Mouse (Mus musculus) gastrocnemius, adult 8-10 months (tissue): Measurements from ENCODE around the gene Rcan1. TPM values are rescaled to one million over a fixed set of nuclear protein-coding genes. Genes with fewer than 3 reads are reported as not detected.

Experiments used
- DNase-seq, 2 experiments: peaks; one replicate each; pipeline ENCODE4 v3.0.0; 2022; ENCODE audit warnings: low spot score in 2 of 2
- total RNA-seq, 4 experiments: library from RNA; stranded (reverse); gene quantifications; 2 replicates each; pipeline ENCODE4 v1.2.4; 2022

Gene Rcan1
- total RNA-seq, 4 experiments from 2014 or later: 60.7 to 178 (median 77.4) TPM

DNA sequence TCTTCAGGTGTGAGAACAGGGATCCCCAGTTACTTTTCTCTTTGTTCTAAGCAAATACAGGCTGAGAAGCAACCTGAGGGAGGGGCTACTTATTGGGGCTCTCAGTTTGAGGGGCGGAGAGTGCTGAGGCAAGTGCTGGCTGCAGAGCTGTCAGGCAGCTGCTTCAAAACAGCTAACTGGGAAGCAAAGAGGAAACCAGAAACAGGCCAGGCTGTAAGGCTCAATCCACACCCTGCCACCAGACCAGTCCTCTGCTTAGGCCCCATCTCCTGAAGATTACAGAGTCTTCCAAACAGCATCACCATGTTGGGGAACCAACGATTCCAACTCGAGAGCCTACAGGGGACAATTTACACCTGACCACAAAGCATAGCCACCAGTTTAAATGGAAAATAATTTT lies 2.2 kb upstream of the Rcan1 start:
- DNase-seq: no peak

DNA sequence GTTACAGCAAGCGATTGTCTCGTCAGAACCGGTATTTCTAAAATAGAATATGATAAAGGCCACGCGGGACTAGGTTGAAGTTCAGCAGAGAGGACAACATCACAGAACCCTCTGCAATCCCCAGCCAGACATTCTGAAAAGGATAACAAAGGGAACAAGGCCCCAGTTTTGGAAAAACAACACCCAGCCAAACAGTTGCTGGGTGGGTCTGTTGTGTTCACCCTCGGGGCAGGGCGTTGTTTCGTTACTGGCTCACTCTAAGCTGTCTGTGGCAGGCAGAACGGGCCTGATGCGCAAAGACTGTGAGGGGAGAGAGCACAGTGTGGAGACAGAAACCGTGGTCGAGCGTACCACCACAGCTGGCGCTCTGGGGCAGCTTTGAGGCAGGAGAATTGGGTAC lies 2.2 kb downstream of the Rcan1 start:
- DNase-seq: peak in 1 of 2 experiments; percentile 37

DNA sequence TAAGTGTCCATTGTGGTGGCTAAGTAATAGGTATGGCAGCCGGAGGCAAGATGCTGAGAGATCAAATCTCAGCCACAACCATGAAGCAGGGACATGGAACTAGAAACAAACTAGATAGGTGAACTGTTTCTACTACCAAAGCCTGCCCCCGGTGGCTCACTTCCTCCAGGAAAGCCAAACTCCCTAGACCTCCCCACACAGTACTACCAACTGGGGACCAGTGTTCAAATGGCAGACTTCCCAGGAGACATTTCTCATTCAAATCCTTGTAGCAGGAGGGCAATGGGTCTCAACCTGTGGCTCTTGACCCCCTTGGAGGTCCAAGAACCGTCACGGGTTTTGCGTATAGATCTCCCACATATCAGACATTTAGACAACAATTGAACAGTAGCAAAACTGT lies 3.6 kb downstream of the Rcan1 start:
- no peak for DNase-seq

DNA sequence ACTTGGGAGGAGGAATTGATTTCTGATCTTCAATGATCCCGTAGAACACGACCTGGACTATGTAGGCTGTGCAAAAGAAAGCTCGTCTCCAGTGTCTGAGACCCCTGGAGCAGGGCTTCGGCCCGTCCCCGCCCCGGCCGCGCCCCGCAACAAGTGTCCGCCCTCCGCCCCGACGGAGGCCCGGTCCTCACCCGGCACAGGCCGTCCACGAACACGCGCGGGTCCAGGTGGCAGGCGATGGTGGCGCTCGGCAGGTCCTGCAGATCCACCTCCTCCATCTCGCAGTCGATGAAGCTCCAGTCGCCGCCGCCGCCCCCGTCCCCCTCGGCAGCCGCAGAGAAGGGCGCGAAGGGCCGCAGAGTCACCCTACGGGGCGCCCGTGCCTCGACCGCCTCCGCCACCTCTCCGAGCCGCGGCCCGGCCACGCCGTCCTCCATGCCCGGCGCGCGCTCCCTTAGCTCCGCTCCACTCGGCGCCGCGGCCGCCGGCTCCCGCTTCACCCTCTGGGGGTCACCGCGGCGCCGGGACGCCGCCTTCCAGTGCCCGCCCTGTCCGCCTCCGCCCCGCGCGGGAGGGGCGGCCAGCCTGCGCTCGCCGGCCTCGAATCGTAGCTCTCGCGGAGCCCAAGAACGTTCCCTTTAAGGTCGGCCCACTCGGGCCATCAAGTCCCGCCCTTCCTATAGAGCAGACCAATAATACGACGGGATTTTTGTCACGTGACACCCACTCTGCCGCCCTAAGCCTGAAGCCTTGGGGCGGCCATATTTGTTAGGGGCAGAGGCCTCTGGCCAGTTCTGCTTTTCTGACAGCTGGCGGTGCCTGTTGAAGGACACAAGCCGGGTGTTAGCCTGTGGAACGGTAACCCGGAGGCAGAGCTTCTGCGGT lies 4.8 kb downstream of the Rcan1 start:
- peak; percentile 96 to 98 for DNase-seq

DNA sequence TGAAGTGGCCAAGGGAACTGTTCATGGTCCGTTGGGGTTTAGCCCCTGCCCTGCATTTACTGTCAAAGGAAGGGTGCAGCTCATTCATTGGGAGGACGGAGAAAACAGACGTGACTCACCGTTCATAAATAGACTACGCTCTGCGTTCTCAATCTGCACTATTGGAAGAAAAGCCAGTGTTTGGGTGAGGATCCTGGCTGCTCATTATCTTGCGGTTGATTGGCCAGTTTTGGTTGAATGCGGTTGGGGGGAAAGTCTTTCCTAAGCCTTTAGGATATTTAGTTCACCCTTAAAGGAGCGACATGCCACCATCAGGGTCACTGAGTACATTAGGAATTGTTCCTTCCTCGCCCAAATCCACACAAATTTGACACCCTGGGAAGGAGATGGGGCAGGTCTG lies 5.4 kb downstream of the Rcan1 start:
- DNase-seq: no peak

DNA sequence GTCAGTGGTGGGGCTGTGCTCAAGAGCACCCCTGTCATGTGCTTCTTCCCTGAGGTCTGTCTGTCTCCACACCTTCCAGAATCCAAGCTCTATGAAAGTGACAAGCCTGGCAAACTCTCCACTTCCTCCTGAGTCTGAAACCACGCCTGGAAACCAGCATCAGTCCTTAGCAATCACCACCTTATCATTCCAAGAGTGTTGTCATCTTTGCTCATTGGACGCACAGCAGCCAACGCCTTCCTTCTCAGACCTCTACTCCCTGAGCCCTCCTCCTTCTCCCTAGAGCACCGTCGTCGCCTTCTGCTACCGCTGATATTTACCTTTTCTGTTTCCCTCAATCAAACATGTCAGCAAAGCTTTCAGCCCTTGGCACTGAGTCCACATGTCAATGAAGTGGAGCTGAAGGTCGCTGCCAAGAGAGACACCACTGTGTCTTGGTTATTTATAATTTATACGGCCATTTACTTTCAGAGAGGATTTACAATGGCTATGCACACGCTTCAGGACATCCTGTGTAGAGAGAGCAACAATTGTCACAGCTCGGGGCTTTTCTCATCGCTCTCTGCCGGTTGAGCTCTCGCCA lies 6.2 kb downstream of the Rcan1 start:
- no peak for DNase-seq

DNA sequence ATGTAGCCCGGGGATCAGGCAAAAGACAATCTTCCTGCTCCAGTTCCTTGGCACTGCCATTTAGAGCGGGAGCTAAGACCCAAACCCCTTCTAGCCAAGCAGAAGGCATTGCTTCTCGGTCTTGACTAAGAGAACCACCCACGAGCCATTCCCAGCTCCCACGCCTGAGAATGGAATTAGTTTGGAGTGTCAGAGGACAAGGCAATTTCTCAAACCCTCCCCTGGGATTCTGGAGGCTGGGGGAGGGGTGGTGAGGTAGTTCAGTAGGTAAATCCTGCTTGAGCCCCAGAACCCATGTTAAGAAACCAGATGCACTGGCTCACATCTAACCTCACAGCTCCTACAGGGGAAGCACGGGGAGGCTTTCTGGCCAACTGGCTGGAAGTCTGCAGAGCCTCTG lies 9.3 kb downstream of the Rcan1 start:
- no peak for DNase-seq

DNA sequence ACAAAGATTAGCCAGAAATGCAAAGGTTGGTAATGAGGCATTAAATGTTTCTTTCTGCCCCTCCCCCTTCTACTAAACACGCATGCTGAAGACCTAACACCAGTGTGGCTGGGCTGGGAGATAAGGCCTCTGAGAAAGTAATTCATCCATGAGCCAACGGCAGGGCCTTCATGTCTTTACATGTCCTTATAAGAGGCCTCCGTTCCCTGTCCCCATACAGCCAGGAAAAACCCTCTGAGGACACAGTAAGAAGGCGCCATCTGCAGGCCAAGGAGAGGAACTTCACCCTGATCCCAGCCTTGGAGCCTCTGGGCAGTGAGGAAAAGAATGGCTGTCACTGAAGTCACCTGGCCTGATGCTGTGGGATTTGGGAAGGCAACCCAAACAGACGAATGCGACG lies 13.1 kb downstream of the Rcan1 start:
- peak in 1 of 2 experiments; percentile 26 for DNase-seq

DNA sequence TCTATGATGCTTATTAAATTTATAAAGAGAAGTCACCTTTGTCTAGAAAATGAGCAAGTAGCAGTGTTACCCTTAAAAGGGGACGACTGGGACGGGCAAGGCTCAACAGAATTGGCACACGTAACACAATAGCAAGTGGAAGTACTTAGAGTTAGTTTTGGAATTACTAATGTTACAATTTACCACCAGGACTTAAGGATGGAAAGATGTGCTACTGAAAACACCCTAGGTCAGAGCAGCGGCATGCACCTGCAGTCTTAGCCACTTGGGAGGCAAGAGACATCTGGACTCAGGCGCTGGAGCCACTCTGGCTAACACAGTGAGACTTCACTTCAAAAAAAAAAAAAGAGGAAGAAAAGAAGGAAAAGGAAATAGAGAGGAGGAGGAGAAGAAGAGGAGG lies 14.7 kb downstream of the Rcan1 start:
- no peak for DNase-seq

DNA sequence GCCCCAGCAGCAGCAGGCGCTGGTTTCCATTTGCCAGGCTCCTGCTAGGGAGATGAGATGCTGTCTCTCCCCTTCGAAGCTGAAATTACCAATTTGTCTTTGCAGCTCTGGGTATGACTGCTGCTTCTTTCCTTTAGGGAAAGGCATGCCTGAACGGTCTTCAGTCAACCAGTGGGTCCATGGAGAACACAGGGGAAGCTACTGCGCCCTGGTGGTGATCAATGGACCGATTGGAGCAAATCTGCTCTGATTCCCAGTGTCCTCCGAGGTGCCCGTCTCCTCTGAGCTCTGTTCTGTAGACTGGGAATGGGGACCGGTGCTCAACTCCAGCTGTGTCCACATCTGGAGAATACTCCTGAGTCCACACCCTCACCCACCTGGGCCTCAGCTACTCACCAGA lies 15.2 kb downstream of the Rcan1 start:
- no peak for DNase-seq

DNA sequence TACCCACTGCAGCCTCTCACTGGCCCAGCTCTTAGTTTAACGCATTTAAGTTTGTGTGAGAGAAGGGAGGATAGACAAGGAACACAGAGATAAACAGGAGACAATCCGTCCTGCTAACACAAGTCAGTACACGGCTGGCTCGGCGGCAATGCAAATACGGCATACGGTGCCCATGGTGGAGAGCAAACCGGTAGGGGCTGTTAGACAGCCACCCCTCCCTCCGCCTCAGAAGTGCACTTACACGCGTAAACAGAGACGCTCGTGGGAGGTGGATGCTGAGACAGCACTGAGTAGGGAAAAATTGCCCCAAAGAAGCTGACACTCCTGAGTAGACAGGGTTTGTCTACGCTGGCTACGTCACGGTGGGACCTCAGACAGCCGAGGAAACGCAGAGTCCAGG lies 16.2 kb downstream of the Rcan1 start:
- DNase-seq: no peak

DNA sequence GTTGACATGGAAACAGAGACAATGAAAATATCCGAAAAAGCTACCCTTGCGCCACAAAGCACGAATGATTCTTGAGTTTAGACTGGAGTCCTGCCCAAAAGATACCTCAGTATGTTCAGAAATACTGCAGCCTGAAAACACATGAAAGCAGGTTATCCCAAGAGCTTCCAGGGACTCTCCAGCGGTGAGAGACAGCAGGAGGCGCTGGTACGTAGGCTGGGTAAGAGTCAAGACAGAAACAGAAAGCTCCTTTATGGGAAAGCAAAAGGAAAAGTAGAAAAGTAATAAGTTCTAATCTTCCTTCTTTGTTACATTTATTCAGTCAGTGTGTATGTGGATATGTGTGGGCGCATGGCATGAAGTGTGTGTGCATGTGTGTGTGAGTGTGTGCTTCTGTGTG lies 16.7 kb downstream of the Rcan1 start:
- no peak for DNase-seq

DNA sequence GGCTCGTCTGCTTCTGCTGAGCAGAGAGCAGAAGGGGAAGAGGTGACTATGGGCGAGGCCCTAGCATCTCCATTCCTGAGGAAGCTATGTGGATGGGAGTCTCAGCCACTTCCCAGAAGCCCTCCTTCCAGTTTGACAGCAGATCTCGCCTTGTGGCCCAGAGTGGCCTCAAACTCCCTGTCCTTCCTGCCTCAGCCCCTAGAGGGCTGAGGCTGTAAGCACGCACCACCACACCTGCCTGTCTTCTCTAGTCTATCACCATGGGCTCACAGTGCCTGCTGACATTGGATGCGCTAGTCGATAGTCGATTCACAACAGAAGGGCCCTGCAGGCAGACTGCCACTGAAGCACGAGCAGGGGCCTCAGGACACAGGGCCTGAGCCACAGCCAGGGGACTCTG lies 18.1 kb downstream of the Rcan1 start:
- no peak for DNase-seq

DNA sequence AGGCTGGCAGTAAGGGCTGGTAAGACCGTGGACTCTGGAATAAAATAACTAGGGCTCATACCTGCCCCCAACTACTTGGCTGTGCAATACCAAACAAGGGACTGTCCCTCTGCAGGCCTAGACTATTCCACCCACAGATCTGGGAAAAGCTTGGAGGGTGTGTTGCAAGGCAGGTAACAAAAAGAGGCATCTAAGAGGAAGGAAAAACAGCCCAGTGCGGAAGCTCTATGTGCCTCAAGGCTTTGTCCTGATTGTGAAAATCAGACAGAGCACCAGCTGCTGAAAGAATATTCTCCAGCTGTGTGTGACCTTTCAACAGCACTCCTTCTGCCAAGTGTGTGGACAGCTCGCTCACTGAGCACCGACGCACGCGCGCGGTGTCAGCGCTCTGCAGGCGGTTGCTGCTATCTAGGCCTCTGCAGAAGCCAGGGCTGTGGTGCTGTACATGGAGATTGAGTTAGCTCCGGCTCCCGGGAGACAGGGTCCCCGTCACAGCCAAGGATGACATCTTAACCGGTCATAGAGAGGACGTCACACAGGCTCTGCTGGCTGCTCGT lies 19.1 kb downstream of the Rcan1 start:
- no peak for DNase-seq

DNA sequence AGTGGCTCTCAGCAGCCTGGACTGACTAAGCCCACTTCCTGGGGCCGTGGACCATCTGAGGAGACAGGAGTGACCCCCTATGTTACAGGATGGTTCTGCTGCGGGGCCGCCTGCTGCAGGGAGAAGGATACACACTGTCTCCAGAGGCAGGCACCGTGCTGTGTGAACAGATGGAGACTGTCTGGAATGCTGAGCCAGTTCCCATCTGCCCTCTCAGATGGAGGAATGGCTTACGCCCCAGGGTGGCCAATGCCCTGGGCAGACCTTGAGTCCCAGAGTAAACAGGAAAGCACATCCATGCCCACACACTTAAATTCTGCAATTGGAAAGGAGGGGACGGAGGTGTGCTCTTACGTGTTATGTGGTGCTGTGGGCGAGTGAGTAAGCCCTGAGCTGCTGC lies 20.3 kb downstream of the Rcan1 start:
- no peak for DNase-seq

DNA sequence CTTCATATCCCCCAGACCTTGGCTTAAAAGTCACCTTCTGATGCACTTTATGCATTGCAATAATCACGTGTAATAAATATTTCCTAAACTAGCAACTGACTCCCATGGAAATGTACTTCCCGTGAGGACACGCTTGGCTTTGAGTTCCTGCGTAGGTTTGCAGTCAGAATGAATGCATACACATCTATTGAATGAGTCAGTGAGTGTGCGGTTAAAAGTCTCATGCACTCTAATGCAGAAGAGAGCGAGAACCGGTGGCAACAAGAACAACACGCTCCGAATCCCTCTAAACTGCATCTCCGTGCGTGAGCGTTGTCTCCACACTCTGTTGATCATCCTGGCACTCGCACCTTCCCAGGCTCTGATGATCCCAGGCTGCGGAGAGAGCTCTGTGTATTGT lies 21.6 kb downstream of the Rcan1 start:
- no peak for DNase-seq

DNA sequence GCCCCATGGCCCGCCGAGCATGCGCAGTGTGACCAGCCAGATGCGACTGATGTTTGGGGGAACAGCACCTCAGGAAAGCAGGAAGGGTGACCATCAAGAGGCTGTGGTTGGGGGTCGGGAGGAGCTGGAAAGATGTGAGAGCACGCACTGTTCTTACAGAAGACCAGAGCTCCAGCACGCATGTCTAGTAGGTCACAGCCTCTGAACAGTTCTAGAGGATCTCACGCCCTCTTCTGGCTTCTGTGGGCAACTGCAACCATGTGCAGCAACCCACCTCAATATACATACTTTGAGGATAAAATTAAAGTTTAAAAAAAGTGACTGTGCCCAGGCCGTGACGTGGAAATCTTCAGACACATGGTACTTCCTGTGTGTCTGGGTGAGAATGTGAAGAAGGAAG lies 25.3 kb downstream of the Rcan1 start:
- DNase-seq: no peak

DNA sequence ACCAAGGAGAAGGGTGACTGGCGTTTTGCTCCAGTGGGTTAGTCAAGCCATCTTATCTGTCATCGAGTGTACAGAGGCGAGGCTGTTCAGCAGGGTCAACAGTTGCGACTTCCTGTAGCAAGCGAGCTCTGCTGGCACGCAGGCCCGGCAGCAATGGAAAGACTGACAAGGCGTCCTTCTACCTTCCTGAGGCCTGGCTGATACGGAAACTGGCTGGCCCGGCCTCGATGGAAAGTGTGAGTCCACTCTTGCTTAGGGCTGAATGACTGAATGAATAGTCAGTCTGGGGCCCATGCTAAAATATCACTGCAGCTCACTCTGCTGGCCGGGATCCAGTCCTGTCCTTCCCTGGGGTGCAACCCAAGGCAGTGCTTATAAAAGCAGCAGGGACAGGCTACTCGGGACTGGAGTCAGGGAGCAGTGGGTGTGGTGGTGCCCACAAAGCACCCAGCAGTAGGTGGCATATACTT lies 27.0 kb downstream of the Rcan1 start:
- peak; percentile 60 to 69 for DNase-seq

DNA sequence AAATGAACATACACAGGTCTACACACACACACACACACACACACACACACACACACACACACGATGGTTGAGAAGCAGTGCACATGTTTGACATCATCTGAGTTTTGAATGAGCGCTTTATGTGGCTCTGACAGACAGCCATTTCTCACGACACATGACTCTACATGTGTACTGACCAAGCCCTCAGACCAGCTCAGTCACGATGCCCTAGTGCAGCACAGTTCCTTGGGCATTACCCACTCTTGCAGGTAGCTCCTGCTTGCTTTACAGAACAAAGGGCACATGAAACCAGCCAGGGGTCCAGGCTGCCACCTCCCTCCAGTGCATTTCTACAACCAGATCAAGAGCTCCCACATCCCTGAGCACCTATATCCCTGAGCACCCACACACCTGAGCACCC lies 27.7 kb downstream of the Rcan1 start:
- no peak for DNase-seq

DNA sequence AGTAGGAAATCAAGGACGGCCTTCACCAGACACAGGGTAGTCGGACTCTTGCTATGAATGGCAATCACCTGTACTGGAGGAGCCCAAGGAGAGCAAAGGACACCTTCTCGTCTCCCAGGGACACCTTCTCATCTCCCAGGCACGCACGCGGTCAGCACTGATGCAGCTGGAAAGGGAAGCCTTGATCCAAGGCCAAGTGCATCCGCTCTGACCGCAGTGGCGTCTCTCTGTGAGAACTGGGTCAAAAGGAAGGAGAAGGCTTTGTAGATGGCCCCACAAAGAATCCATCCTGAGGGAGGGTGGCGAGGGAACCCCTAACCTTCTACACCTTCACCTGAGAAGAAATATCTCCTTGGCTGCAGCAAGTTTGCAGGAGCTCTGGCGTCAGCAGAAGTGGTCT lies 28.5 kb downstream of the Rcan1 start:
- no peak for DNase-seq

DNA sequence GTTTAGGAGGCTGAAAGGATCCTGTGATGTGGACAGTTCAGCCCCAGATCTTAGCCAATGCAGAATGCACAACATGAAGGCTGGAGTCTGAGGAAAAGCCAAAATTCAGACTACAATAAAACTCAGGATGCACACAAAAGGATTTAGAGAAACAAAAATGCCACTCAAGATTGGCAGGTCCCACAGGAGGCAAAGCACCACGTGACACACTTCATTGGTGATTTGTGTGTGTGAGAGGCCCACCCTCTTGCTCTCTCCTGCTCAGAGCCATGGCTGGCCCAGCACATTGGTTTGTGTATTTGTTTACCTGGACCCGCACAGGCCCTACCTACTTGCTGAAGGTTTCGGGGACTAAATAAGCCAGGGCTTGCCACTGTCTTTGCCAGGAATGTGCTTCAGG lies 29.5 kb downstream of the Rcan1 start:
- no peak for DNase-seq

DNA sequence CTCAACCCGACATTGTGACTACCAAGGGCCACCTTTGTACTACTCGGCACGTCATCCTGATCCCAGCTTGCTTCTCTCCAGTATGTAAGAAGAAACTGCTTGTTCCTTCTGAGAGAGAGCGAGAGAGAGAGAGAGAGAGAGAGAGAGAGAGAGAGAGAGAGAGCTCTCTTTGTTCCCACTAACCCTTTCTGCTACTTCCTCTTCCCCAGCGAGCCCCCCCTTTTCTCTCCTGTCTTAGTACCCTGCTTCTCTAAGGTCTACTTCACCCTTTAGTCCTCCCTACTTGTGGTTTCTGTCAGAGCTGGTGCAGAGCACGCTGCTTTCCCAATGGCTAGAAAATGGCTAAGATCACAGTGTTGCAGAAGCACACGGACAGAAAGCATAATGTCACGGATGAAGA lies 30.4 kb downstream of the Rcan1 start:
- no peak for DNase-seq

DNA sequence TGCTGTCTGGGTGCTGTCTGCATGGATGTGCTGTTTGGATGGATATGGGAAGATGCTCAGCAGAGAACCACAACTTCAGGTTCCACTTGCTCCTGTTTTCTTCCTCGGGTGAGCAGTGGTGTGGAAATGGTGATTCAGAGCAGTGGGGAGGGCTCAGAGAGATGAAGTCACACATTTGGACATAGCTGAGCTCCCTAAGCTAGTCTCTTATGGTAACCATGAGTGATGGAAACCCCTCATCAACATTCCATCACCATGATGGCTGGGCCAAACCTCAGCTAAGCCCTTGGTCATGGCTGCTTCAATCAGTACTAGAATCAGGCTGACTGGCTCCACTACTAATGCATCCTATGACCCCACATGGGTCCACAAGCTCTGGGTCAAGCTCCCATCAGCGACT lies 30.9 kb downstream of the Rcan1 start:
- DNase-seq: no peak
